Mouse (Mus musculus) urinary bladder, postnatal 14 days (tissue): ENCODE measurements around the gene Id2.

Experiments
- DNase-seq: peaks from one replicate; pipeline ENCODE4 v3.0.0; 2021; ENCODE audit warnings: low spot score

The Id2 gene

DNA sequence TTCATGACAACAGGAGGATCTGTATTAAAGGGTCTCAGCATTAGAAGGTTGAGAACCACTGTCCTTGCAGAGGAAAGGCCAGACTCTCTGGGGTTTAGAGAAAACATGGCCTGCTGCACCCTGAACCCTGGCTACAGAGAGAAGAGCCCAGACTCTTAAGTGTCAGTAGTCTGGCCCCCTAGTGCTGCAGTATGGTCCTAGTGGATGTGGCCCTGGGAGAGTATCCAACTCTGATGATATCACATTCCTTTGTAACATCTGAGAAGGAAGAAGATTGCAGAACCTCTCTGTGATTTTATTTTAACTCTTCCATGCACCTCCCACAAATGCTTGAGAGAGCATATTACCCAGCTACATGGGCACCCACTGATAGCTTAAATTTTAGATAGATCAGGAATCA is 7.6 kb upstream of the Id2 start:
- no peak for DNase-seq

DNA sequence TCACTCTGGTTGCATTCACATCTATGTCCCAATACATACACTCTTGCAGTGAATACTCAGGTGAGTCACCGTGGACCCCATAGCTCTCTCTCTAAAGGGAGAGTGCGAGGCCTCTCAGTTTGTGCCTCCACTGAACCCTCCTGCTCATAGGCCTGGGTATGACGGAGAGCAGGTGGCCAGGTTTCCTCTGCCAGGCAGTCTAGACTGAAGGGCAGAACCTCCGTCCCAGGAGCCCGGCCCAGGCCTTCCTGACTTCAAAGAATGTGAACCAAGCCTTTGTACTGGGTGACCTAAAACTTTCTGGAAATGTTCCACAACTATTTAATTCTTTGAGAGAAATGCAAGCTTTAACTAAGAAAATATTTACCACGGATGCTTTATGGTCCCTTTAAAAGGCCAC is 7.0 kb upstream of the Id2 start:
- no peak for DNase-seq

DNA sequence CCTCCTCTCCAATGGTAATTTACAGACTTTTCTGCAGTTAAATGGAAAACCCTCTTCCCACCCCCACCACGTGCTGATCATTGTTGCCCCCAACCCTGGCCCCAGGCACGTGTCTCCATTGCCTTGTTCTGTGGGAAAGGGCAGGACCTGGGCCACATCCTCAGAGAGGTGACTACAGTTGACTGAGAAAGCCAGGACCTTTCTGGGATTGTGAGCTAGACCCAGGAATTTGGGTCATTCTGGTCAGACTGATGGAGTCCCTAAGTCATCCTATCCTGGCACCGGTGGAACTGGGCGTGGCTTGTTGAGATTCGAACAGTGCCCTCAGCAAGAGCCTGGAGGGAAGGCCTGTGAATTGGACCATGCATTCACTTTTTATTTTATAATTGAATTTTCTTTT is 4.4 kb upstream of the Id2 start:
- peak; percentile 49 for DNase-seq

GRCm38 (mm10) chr12:25100411-25101217 is 3.7 kb upstream of the Id2 start:
- DNase-seq = peak; percentile 63

DNA sequence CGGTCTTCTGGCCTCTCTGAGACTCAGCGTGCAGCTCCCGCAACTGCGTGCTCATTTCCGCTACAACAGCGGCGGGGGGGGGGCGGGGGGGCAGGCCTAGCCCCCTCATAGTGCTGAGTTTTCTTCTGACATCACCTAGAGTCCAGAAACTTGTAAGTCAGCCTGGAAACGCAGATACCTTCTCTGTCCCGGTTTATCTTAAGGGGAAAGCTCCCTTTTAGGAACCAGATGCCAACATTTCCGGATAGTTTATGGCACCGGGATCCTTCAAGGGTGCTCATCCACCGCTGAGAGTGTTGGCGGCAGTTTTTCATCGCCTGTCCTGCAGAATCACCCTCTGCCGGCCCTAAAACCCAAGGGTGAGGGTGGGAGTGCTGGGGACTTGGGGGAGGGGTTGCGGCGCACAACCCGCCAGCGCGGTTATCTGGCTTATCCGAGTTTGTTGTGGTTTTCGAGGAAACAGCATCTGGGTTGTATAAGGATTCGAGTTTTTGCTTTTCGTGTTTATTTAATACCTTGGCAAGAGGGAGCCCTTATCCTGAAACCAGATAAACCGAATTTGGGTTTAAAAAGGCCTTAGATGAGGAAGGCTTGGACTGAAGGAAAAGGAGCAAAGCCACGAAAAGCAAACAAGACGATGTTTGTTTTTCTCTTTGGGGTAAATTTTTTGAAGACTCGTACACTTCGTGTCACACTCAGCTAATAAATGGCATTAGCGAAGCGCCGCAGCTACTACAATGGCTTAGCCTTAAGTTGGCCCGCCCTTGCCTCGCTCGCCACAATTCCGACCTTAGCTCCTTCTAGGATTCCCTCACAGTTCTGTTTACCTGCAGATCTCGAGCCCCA is 2.8 kb upstream of the Id2 start:
- DNase-seq = peak; percentile 55

DNA sequence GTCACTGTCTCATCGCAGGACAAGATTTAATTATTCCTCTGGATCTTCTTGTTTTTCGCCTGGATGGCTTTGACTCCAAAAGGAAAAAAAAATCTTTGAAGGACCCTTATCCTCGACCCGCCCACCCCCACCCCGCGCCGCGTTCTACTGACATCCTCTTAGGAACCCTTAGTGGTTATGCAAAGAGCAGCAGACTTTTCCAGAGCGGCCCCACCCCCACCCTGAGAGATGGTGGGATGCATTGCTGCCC is 2.3 kb upstream of the Id2 start:
- peak; percentile 52 for DNase-seq

- peak; percentile 95 for DNase-seq
These were observed 1.8 kb upstream of the Id2 start for GRCm38 (mm10) chr12:25098561-25099312.

DNA sequence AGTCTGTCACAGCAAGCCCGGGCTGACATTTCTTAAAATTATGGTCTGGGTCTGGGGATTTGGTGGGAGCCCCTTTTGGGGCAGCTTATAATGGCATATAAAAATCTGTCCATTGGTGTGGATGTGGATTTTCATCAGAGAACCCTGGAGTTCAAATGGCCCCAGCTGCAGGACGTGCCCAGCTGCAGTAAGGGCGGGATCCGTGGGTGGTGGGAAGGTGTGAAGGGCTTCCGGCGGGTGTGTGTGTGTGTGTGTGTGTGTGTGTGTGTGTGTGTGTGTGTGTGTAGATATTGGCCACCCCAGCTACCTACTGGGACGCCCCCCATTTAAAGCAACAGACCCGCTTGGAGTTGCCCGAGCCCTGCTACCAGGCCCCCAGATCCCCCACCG is 1.2 kb upstream of the Id2 start:
- no peak for DNase-seq

GRCm38 (mm10) chr12:25097210-25098160 is 545 bp upstream of the Id2 start:
- peak; percentile 55 for DNase-seq

DNA sequence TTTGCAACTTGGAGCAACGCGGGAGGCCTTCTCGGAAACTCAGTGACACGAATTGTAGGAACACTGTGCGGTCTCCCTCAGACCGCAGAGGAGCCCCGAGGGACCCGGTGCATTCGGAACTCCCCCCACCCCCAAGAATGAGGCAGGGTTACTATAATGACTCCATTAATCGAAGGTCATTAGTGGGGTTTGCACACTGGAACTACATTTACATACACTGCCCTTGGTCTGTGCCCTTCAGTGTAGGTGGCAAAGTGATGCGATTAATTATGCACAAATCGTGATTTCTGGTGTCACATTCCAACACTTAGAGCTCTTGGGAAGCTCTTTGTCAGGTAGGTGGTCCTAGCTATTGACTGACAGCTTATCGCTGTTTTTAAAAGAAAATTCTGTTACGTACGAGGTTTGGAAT is 294 bp downstream of the Id2 start:
- DNase-seq = no peak

DNA sequence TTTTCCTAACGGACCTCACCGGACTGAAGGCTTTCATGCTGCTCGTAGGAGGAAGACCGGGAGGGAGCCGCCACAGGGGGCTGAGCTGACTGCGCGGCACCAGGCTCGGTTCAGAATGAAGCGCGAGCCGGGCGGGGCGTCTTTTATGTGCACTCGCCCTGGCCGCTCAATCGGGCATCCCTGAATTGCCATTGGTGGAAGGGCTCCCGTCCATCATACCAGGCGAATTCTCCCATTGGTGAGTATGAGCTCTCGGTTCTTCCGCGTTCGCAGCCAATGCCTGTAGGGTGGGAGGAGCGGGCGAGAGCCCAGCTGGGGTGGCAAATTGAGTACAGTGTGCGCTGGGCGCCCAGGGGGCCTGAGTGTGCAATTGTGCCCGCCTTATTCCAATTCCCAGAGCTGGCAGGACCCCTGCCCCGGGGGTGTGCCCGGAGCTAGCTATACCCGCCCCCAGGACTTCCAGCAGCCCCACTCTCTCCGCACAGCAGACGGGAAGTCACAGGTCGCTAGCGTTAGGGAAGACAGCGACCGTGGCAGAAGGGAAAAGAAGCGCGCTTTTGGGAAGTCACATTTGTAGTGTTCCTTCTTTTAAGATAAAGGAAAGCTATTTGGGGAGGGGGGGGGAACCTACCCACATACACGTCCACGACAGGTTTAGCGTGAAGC is 833 bp downstream of the Id2 start:
- peak; percentile 98 for DNase-seq

GRCm38 (mm10) chr12:25095538-25095937 is 1.4 kb downstream of the Id2 start:
- no peak for DNase-seq

- DNase-seq = peak; percentile 33
These were observed 2.1 kb downstream of the Id2 start for GRCm38 (mm10) chr12:25094621-25095521.

- no peak for DNase-seq
These were observed 3.6 kb downstream of the Id2 start for GRCm38 (mm10) chr12:25093241-25093774.

GRCm38 (mm10) chr12:25092751-25093211 is 4.2 kb downstream of the Id2 start:
- DNase-seq = peak; percentile 80

DNA sequence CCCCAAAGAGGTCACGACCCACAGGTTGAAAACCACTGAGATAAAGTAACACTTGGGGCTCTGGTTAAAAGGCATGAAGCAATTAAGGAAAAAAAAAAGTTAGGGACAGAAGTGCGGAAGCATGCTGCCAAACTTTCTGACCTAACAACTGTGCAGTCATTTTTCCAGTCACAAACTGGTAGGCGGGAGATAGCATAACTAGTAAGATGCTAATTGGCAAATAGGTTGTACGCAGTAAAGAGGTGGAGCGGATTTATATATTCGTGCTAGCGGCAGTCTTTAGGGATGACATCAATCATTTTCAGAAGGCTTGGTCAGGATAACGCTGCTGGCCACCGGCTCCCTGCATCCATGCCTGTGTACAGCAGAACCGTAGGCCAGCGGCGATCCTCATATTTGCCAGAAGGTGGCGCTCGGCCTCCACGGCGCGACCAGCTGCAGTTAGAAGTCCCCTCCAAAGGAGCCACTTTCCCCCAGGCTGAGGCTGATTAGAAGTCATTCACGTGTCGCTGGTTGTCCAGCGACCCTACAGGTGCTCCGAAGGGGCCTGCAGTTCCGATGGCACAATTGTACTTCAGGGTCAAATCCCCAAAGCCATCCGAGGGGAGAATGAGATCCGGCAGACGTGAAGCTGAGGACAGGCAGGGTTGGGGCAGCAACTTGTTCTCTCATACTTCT is 4.8 kb downstream of the Id2 start:
- DNase-seq = peak; percentile 88

DNA sequence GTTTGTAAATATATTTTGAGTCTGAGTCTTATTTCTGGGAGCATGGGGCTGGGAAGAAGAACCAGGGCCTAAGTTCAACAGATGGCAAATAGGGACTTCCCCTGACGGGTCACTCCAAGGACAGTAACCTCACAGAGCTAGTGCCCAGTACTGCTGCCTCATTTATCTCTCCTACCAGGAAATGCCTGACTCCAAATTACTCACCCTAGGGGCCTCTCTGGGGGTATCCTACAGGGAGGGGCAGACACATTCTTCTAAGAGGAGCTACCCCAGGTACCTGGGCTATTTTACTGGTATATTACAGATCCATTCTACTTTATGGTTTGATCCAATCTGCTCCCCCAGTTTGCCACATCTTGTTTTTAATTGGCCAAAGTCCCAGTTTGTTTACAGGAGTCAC is 7.5 kb downstream of the Id2 start:
- DNase-seq = no peak

- no peak for DNase-seq
These were observed 10.0 kb downstream of the Id2 start for GRCm38 (mm10) chr12:25086966-25087365.
